ENCODE assay signal across 25 mouse cellular contexts in genomic region chr1:182107251-182107650, GRCm38 (mm10). TPM values are rescaled to one million over a fixed set of nuclear protein-coding genes. Genes with fewer than 3 reads are reported as not detected.
DNase-seq lines count a peak whose midpoint lies in the region; ATAC-seq and TF ChIP-seq lines count a peak whose summit lies in the region.
"Had no signal": no experiment of that assay in that cellular context is flagged by ENCODE, and none has a peak within 500 bp of the region (broad histone marks: within the 10 kb centered on the region; RNA-seq: fewer than 3 reads in every experiment).

No protein-coding gene starts in this region.

- no peak for TF ChIP-seq EP300 in stomach, postnatal 0 days (optimal IDR thresholded peaks at IDR 0.05)

- peak overlapping the region; percentile 24; the same call in 1 of the 2 replicates for H3K27ac ChIP-seq in heart, embryonic 11.5 days (ENCODE audit: low read depth, low read length)
- H3K27ac ChIP-seq in heart, embryonic 15.5 days: peak overlapping the region; percentile 47
- H3K27ac ChIP-seq in stomach, postnatal 0 days (replicated peaks): no peak overlapping the region
- H3K27ac ChIP-seq: embryonic facial prominence, embryonic 15.5 days; forebrain, embryonic 10.5 days; forebrain, embryonic 15.5 days; hindbrain, embryonic 10.5 days; hindbrain, embryonic 14.5 days had no signal

- 46% methylated on average over 9 of the region's 9 CpGs for WGBS in heart, embryonic 11.5 days (ENCODE audit: insufficient replicate concordance)
- WGBS in heart, embryonic 15.5 days: 49% methylated on average over 9 of the region's 9 CpGs
- WGBS in stomach, postnatal 0 days: 82% methylated on average over 9 of the region's 9 CpGs

- TF ChIP-seq CTCF in stomach, postnatal 0 days (IDR thresholded peaks at IDR 0.05; ENCODE audit: low read depth): no peak

- intact Hi-C loops in heart, postnatal 14 days (cut with DNase I): no loop called here

- H3K27me3 ChIP-seq in heart, embryonic 11.5 days (ENCODE audit: control insufficient read depth, insufficient read depth, low read length): no peaks in the 10 kb centered on the region
- no peaks in the 10 kb centered on the region for H3K27me3 ChIP-seq in heart, embryonic 15.5 days
- H3K27me3 ChIP-seq in stomach, postnatal 0 days (ENCODE audit: control insufficient read depth, insufficient read depth, low read length): no peaks in the 10 kb centered on the region
- H3K27me3 ChIP-seq: embryonic facial prominence, embryonic 15.5 days; forebrain, embryonic 15.5 days had no signal

- no peaks in the 10 kb centered on the region for H3K36me3 ChIP-seq in heart, embryonic 11.5 days (ENCODE audit: control insufficient read depth, insufficient read depth, low read length)
- H3K36me3 ChIP-seq in heart, embryonic 15.5 days: no peaks in the 10 kb centered on the region
- H3K36me3 ChIP-seq in stomach, postnatal 0 days (ENCODE audit: control insufficient read depth, insufficient read depth, low read length): no peaks in the 10 kb centered on the region
- H3K36me3 ChIP-seq: embryonic facial prominence, embryonic 15.5 days; forebrain, embryonic 10.5 days; forebrain, embryonic 15.5 days; G1E; hindbrain, embryonic 10.5 days had no signal

- H3K9ac ChIP-seq in heart, embryonic 11.5 days (ENCODE audit: low read depth, low read length): no peak overlapping the region
- H3K9ac ChIP-seq in heart, embryonic 15.5 days: no peak overlapping the region
- H3K9ac ChIP-seq in stomach, postnatal 0 days (ENCODE audit: low read length): 0 out of 2 replicates have a peak overlapping the region, but pooled peaks have one; percentile 31
- H3K9ac ChIP-seq: embryonic facial prominence, embryonic 15.5 days; forebrain, embryonic 15.5 days; hindbrain, embryonic 14.5 days had no signal

- H3K4me1 ChIP-seq in heart, embryonic 11.5 days (ENCODE audit: control insufficient read depth, insufficient read depth, low read length): peaks cover 38% of the 10 kb centered on the region
- H3K4me1 ChIP-seq in heart, embryonic 15.5 days (replicated peaks): peaks cover 39% of the 10 kb centered on the region
- peaks cover 4% of the 10 kb centered on the region; the same call in 1 of the 2 replicates for H3K4me1 ChIP-seq in stomach, postnatal 0 days (replicated peaks; ENCODE audit: control insufficient read depth, insufficient read depth)

- H3K4me2 ChIP-seq in heart, embryonic 11.5 days: no peak overlapping the region
- H3K4me2 ChIP-seq in heart, embryonic 15.5 days: no peak overlapping the region
- H3K4me2 ChIP-seq in stomach, postnatal 0 days (replicated peaks; ENCODE audit: low read depth): no peak overlapping the region
- H3K4me2 ChIP-seq: embryonic facial prominence, embryonic 15.5 days; forebrain, embryonic 15.5 days; hindbrain, embryonic 14.5 days had no signal

- peak; percentile 29 to 43 for DNase-seq in heart, adult 9 months (ENCODE audit: low spot score in 2 of 2)
- no peak for DNase-seq in heart, postnatal 14 days
- DNase-seq in stomach, postnatal 0 days (ENCODE audit: low spot score): no peak
- DNase-seq in spleen, adult 12 weeks (ENCODE audit: low spot score): no peak
- DNase-seq in frontal cortex, postnatal 14 days (ENCODE audit: low spot score in 2 of 2): no peak
- no peak for DNase-seq in kidney, adult 8-10 months
- DNase-seq: adrenal gland, adult 8-10 months; adrenal gland, postnatal 36 days; cerebellum, adult 2 months; cerebellum, postnatal 10 days; gastrocnemius, postnatal 14 days; kidney, adult 2 months had no signal

- H3K9me3 ChIP-seq in heart, embryonic 11.5 days (replicated peaks; ENCODE audit: control insufficient read depth, low read length): no peaks in the 10 kb centered on the region
- H3K9me3 ChIP-seq in heart, embryonic 15.5 days (replicated peaks): no peaks in the 10 kb centered on the region
- no peaks in the 10 kb centered on the region for H3K9me3 ChIP-seq in stomach, postnatal 0 days (ENCODE audit: control insufficient read depth, low read length)
- H3K9me3 ChIP-seq: embryonic facial prominence, embryonic 15.5 days; forebrain, embryonic 10.5 days; forebrain, embryonic 15.5 days; G1E; hindbrain, embryonic 10.5 days had no signal

- ATAC-seq in heart, embryonic 11.5 days (replicated peaks; ENCODE audit: insufficient number of reproducible peaks, low FRiP score, low TSS enrichment): no peak
- ATAC-seq in heart, embryonic 15.5 days (replicated peaks; ENCODE audit: insufficient number of reproducible peaks, insufficient read depth, low FRiP score, low read depth): 0 out of 2 replicates have a peak, but pooled peaks have one; percentile 15
- no peak for ATAC-seq in stomach, postnatal 0 days (ENCODE audit: low FRiP score, low TSS enrichment)
- ATAC-seq: forebrain, embryonic 15.5 days; intestine, embryonic 16.5 days had no signal

- no peak overlapping the region for H3K4me3 ChIP-seq in heart, embryonic 11.5 days (ENCODE audit: low read depth, low read length)
- H3K4me3 ChIP-seq in heart, embryonic 15.5 days: no peak overlapping the region
- no peak overlapping the region for H3K4me3 ChIP-seq in stomach, postnatal 0 days (ENCODE audit: low read depth, low read length)
- H3K4me3 ChIP-seq: embryonic facial prominence, embryonic 15.5 days; erythroblast, embryonic 14.5 days; forebrain, embryonic 10.5 days; forebrain, embryonic 15.5 days; hindbrain, embryonic 10.5 days had no signal

RNA-seq across cellular contexts. Expression of gene Srp9, which starts 17.3 kb away (rescaled TPM):
- 10 to 100 TPM; 42.6 to 46.6 TPM for total RNA-seq in heart, postnatal 14 days (2021)
- polyA plus RNA-seq in heart, embryonic 11.5 days (2014; fragmentation: Nextera tagmentation; extraction: Ambion mirVana): 122 and 124 TPM in 2 replicates
- polyA plus RNA-seq in heart, embryonic 15.5 days (2015; fragmentation: Nextera tagmentation; extraction: Ambion mirVana): 88.4 and 109 TPM in 2 replicates
- polyA plus RNA-seq in stomach, postnatal 0 days (2015; fragmentation: Nextera tagmentation; extraction: Ambion mirVana): 206 and 215 TPM in 2 replicates

RNA-seq across cellular contexts. Expression of gene Vmn1r1, which starts 57.0 kb away (rescaled TPM):
- not detected for total RNA-seq in heart, postnatal 14 days (2021)
- polyA plus RNA-seq in heart, embryonic 11.5 days (2014; fragmentation: Nextera tagmentation; extraction: Ambion mirVana): not detected in 2 replicates
- polyA plus RNA-seq in heart, embryonic 15.5 days (2015; fragmentation: Nextera tagmentation; extraction: Ambion mirVana): not detected in 2 replicates
- not detected in 2 replicates for polyA plus RNA-seq in stomach, postnatal 0 days (2015; fragmentation: Nextera tagmentation; extraction: Ambion mirVana)
- total RNA-seq: adrenal gland, adult 8-10 months; adrenal gland, postnatal 36 days; gastrocnemius, adult 18-20 months; gastrocnemius, postnatal 14 days had no signal
- polyA plus RNA-seq: cerebellum, adult 2 months; embryonic facial prominence, embryonic 11.5 days; embryonic facial prominence, embryonic 15.5 days; erythroblast, embryonic 14.5 days; forebrain, embryonic 10.5 days; forebrain, embryonic 15.5 days; G1E; gonadal fat pad, adult 2 months; hindbrain, embryonic 10.5 days; hindbrain, embryonic 14.5 days; intestine, embryonic 16.5 days; kidney, adult 2 months had no signal

Comparison
In these comparisons a context has a peak if more than half of its experiments do, and no peak if none do; other contexts are left out.
1. DNase-seq: peak in heart, adult 9 months (2 of 2); none in heart, postnatal 14 days (0 of 2), stomach, postnatal 0 days (single experiment), spleen, adult 12 weeks (single experiment), frontal cortex, postnatal 14 days (0 of 2) and kidney, adult 8-10 months (0 of 2).